Mouse (Mus musculus): ENCODE data around the gene Gm45062.

Gene Gm45062

DNA sequence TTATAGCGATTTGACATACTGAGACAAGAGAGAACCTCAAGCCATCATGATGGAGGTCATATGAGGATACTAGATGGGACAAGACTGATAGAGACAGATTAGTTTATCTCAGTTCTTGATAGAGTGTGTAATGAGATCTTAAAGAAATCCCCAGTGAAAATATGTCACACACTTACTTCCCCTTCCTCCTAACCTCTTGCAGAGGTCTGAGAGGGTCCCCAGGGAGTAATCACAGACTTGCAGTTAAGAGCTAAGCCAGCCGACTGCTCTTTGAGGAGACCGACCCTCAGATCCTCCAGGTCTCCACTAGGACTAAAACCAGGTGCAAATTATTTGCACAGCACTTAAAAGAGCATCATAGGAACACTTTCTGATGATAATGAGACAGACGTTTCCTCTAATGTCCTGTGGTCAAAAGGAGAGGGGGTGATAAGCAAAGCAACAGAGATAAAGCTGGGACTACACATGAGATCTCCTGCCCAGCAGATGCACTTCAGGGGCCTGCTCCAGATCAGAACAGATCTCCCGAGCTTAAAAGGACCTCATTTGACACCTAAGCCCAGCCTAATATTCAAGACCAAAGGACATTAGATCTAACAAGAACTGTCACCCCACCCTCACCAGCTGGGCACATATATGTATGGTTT lies 372.9 kb downstream of the Gm45062 start:
- no peak for DNase-seq

DNA sequence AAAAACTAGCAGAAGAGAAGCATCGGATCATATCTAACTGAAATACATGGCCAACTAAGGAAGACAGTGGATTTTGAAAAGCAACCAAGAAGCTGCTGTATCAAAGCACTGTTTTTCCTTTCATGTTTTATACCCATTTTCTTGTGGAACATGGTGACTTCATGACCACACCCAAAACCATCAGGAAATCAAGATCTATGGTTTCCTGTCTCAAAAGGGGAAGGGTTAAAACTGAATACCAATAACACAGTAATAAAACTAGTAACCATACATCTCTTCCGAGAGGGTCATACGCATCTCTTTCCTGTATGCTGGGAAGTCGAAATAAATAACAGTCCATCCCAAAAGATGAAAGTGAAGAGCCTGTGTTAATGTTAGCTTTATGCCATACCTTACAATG lies 373.5 kb downstream of the Gm45062 start:
- no peak for DNase-seq

DNA sequence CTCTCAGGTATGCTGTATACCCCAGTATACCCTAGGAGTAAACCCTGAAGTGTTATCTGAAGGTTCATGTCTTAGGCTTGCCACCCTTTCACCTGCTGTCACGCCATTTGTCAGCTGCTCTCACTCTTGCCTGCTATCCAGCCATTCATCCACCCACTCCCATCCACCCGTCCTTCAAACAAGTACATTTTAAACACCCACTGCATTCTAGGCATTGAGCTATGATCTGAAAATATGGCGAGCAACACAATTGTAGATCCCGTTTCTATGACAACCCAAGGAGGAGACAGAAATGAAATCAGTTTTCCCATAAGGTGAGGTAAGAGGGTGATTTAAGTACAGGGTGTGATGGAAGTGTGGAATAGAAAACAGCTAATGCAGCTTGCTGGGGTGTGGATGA lies 378.9 kb downstream of the Gm45062 start:
- no peak for DNase-seq

DNA sequence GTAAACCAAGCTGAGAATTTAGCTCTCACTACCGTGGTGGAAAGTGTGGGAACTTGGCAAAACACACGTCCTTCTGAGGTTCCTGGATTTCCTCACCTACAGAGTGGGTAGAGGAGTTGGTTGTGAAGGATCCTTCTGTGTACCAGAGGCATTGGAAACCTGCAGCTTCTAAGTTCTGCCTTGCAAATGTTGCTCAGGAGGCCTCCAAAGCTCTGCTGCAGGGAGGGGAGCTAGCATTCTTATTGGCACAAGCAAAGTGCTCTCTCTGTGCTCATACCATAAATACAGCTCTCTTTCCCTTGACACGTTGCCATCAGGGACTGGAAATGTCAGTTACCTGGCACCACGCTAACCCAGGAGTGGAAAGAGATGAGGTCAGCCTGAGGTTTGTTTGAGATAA lies 379.6 kb downstream of the Gm45062 start:
- DNase-seq: no peak

DNA sequence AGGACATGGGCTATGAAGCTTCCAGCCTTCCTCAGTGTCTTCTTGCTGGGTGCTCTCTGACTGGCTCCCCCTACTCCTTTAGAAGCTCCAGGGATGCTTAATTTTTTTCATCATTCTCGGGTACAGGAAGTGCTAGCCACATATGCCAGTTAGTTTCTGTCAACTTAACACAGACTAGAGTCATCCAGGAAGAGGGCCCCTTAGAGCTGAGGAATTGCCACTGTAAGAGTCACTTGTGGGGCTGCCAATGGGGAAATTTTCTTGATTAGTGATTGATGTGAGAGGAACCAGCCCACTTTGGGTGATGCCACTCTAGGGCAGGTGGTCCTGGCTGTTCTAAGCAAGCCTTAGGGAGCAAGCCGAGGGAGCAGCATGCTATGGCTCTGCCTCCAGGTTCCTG lies 380.3 kb downstream of the Gm45062 start:
- DNase-seq: no peak

DNA sequence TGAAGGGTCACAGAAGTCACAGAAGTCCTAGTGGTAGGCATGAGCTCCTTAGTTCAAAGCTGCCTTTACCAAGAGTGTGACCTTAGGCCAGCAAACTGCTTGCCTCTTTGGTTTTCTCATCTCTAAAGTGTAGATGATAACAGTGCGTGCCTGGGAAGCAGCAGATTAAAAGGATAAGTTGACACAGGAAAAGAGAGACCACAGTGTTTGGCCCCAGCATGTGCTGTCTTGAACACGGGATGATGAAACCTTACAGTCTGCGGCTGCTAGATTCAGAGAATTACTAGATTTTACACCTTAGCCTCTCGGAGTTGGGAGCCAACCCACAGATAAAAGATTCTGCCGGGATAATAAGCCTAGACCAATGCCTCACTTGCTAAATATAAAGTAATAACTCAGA lies 381.6 kb downstream of the Gm45062 start:
- no peak for DNase-seq

DNA sequence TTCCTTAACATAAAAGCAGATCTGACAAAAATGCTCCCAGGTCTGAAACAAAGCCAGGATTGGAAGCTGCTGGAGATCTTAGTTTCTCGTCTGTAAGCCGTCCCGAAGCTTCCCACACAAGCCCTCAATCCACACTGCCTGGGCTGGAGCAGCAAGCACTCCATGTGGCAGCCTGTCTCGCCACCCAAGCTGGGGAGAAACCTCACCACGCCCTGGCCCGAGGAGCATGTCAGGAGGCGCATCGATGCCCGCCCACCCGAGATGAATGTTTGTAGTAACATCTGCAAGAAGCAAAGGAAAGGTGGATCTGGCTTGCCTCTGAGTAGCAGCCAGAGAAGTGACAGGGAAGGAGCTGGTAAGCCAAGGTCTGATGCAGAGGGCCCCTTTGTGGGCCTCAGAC lies 385.5 kb downstream of the Gm45062 start:
- DNase-seq: no peak

DNA sequence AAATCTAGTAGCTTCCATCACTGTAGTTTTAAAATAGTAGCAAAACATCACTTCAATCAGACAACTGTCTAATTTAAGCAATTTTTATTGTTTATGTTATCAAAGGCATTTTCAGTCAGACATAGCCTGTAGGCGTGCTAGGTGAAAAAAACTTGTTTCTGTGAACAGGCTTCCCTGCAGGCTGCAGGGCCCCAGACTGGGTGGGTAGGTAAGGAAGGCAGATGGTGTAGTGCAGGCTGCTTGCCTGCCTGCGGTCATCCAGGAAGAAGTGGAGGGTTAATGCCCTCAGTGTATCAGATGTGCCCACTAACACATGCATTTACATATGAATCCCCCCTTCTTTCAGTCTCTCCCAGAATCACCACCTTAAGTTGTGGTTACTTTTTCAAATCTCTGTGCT lies 386.5 kb downstream of the Gm45062 start:
- DNase-seq: no peak

All from lung, postnatal 14 days (tissue).